Mouse (Mus musculus): Measurements from ENCODE around the gene Prdm8. TPM values are rescaled to one million over a fixed set of nuclear protein-coding genes. Genes with fewer than 3 reads are reported as not detected.

Gene Prdm8
- polyA plus RNA-seq, 1 experiment from 2014 or later: 2.8 TPM

DNA sequence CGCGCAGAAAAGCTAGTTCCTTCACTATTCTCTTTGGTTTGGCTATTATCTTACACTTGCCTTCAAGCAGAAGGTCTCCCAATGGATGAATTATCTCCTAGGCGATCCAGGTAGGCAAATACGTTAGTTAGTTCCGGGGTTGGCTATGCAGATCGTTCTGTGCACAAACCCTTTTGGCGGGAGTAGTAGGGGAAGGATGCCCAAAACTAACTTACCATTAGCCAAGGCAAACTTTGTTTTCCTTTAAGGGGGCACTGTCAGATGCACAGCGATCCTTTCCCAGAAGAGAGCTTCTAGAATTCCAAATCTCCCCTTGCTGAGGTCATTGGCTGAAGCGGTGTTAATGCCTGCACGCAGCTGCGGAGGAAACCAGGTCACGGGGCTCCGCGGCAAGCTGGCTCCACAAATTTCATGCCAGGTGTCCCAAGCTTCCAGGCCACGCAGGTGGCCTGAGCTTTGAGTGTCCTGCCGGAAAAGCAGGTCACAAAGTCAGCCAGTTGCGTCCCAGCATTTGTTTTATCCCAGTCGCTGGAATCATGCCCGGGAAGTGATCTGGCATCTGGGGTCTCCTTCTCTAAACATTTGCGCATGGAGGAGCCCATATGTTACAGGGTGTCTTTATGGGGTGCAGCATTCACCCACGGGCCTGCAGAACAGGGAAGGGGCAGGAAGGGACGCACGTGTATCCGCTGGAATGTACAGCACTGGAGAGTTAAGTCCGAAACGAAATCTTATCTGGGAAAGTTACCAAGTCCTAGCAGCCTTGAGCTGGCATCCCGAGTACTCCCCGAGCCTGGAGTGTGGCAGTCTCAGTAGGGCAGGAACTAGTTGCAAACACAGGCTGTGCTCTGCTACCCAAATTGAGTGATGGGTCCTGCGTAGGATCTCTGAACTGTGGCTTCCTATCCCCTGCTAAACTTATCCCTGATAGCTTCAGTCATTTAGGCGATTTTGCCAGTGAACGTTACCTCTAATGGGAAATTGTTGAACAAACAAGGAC is 22.5 kb downstream of the Prdm8 start:
- H3K27ac ChIP-seq: no peak overlapping the region
- no peak overlapping the region for H3K9ac ChIP-seq
- H3K4me2 ChIP-seq (replicated peaks): no peak overlapping the region; the same call in 1 of the 2 replicates
- ATAC-seq (ENCODE audit: low FRiP score): no peak
- H3K27me3 ChIP-seq: peaks cover 72% of the 10 kb centered on the region
- H3K36me3 ChIP-seq: no peaks in the 10 kb centered on the region
- no peaks in the 10 kb centered on the region for H3K9me3 ChIP-seq (replicated peaks)
- 1% methylated on average over 31 of the region's 31 CpGs for WGBS
- H3K4me3 ChIP-seq: 0 out of 2 replicates have a peak overlapping the region, but pooled peaks have one; percentile 10
- peaks cover 24% of the 10 kb centered on the region for H3K4me1 ChIP-seq

DNA sequence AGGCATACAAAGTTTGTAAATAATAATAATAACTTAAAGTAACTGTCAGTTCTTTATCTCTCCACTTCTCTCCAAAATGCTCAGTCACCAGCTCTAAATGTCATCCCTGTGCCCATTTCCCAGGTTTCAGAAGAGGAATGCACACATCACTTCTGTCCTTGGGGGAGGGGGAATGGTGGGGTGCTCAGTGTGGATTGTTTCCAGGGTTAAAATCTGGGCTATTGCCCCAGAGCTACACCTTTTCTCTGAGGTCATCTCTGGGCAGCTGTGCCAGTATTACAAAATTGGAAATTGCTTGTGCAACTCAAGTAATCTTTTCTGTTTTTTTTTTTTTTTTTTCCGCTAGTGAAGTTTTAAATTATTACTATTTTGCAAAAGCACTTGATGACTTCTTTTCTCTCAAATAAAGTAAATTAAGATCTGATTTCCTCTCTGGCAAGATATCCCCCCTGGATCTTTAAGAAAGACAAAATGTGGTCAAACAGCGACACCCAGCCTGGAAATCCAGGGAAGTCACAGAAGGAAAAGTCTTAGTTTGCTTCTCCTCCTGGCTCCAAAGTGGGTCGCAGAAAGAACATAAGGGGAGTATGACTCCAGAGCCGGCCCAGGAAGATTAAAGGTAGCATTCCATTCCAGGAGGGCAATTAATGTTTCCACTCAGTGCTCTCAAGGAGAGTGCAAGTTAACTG is 25.4 kb downstream of the Prdm8 start:
- H3K9ac ChIP-seq: no peak overlapping the region
- peaks cover 53% of the 10 kb centered on the region for H3K27me3 ChIP-seq
- no peak for ATAC-seq (ENCODE audit: low FRiP score)
- 35% methylated on average over 4 of the region's 4 CpGs for WGBS
- H3K4me3 ChIP-seq: no peak overlapping the region
- no peaks in the 10 kb centered on the region for H3K36me3 ChIP-seq
- H3K4me2 ChIP-seq (replicated peaks): no peak overlapping the region
- H3K27ac ChIP-seq: no peak overlapping the region
- H3K4me1 ChIP-seq: peaks cover 7% of the 10 kb centered on the region
- H3K9me3 ChIP-seq (replicated peaks): no peaks in the 10 kb centered on the region

DNA sequence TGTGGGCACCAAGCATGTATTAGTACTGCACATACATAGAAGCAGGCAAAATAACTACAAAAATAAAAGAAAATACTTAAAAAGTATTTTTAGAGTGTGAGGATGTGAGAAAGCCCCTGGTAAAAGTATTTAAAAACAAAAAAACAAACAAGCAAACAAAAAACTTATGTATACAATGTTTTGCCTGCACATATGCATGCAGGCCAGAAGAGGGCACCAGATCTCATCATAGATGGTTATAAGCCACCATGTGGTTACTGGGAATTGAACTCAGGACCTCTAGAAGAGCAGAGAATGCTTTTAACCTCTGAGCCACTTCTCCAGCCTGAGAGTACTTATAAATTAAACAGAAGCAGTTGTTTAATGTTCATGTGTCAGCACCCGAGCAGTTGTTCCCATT is 28.0 kb downstream of the Prdm8 start:
- no peaks in the 10 kb centered on the region for H3K9me3 ChIP-seq (replicated peaks)
- H3K4me3 ChIP-seq: no peak overlapping the region
- no peak overlapping the region for H3K27ac ChIP-seq
- no peaks in the 10 kb centered on the region for H3K36me3 ChIP-seq
- no peaks in the 10 kb centered on the region for H3K4me1 ChIP-seq
- H3K27me3 ChIP-seq: peaks cover 27% of the 10 kb centered on the region
- H3K4me2 ChIP-seq (replicated peaks): no peak overlapping the region
- H3K9ac ChIP-seq: no peak overlapping the region
- ATAC-seq (ENCODE audit: low FRiP score): no peak
- 100% methylated on average over 1 of the region's 1 CpGs for WGBS

DNA sequence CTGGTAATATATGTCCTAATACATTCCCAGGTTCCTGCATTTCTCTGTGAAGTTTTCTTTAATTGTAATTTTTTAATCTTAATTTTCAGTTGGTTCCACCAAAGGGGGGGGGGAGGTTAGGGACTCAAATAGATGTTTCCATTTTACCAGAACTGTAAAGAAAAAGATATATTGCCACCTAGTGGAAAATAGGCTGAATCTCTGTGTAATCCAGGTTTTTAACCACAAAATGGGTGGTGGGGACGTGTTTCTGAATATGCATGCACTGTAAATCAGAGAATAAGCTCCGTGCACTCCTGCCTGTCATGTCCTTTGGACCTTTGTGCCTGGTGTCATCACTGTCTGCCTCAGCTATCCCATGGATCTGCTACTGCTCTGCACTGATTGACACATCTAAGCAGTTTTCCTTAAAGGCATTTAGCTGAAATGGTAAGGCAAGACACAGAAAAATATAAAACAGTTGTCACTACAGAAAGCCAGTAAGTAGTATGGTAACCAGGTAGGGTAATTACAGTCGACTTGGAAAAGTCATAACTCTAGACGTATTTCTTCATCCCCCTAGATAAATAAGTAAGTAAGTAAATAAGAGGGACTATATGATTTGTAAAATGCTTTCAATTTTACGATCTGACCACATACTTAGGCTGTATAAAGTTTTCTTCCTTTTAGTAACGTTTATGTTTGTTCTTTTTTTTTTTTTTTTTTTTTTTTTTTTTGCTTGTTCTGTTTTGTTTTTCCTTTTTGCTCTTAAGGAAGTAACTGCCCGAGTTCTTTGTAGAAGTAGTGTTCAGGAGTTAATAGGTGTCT is 31.6 kb downstream of the Prdm8 start:
- Histone ChIP-seq H3K9ac (no peak overlapping the region), H3K4me2 (replicated peaks) (no peak overlapping the region), H3K4me1 (no peaks in the 10 kb centered on the region), H3K27me3 (peaks cover 8% of the 10 kb centered on the region; the same call in 1 of the 2 replicates), H3K36me3 (no peaks in the 10 kb centered on the region), H3K4me3 (no peak overlapping the region), H3K27ac (no peak overlapping the region), H3K9me3 (replicated peaks) (no peaks in the 10 kb centered on the region)
- 66% methylated on average over 7 of the region's 7 CpGs for WGBS
- no peak for ATAC-seq (ENCODE audit: low FRiP score)

DNA sequence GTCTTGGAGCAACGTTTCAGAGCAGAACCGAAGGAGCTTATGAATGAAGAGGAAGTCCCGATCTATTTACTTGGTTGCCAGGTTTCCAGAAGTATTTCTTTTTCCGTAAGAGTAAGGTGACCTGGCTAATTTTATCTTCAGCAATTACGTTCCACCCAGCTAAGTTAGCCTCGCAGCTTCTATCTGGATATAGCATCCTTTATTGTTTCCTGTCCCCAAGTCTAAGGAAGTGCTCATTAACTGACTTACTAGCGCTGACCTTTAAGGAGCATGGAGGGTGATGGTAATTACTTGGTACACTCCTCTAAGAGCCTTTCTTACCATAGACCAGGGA is 32.2 kb downstream of the Prdm8 start:
- WGBS: 74% methylated on average over 7 of the region's 7 CpGs
- H3K36me3 ChIP-seq: no peaks in the 10 kb centered on the region
- H3K9me3 ChIP-seq (replicated peaks): no peaks in the 10 kb centered on the region
- peaks cover 7% of the 10 kb centered on the region; the same call in 1 of the 2 replicates for H3K27me3 ChIP-seq
- H3K4me2 ChIP-seq (replicated peaks): no peak overlapping the region
- no peak overlapping the region for H3K4me3 ChIP-seq
- no peak for ATAC-seq (ENCODE audit: low FRiP score)
- H3K27ac ChIP-seq: no peak overlapping the region
- no peak overlapping the region for H3K9ac ChIP-seq
- no peaks in the 10 kb centered on the region for H3K4me1 ChIP-seq

DNA sequence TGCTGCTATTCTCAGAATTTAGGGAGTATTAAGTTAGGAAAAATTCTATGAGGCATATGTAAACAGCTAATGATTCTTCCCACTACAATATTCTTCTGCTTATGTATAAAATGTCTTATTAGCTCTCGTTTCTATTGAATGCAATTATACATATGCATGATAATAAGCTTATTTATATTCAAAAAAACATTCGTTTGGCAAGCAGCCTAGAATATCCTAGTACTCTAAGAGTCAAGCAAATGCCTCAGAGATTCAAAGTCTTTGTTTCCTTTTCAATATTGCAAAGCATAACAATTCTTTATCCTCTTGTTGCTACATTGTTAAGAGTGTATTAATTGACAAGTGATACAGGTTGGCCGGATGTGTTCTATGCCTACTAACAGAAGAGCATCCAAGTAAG is 34.6 kb downstream of the Prdm8 start:
- no peaks in the 10 kb centered on the region for H3K36me3 ChIP-seq
- no peaks in the 10 kb centered on the region for H3K9me3 ChIP-seq (replicated peaks)
- H3K4me1 ChIP-seq: no peaks in the 10 kb centered on the region
- 75% methylated on average over 3 of the region's 3 CpGs for WGBS
- no peak overlapping the region for H3K4me3 ChIP-seq
- peaks cover 4% of the 10 kb centered on the region; the same call in 1 of the 2 replicates for H3K27me3 ChIP-seq
- no peak overlapping the region for H3K27ac ChIP-seq
- ATAC-seq (ENCODE audit: low FRiP score): no peak
- no peak overlapping the region for H3K9ac ChIP-seq
- no peak overlapping the region for H3K4me2 ChIP-seq (replicated peaks)

DNA sequence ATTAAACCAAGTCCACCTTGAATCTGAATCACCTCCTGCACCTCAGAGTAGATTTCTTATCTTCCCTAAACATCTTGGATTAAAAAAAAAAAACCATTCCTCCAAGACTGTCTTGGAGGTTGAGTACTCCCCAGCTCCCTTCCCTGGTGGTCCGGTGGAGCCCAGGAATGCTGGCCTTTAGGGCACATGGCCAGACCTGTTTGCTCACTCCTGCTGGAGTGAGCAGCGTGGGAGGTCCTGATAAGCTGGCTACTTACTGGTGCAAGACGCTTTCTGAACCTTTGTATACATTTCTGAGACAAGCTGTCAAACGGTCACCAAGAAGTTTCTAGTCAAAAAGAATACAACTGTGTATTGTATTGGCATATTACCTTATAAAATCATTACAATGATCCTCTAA is 36.0 kb downstream of the Prdm8 start:
- no peak overlapping the region for H3K27ac ChIP-seq
- no peak for ATAC-seq (ENCODE audit: low FRiP score)
- no peak overlapping the region for H3K9ac ChIP-seq
- WGBS: 69% methylated on average over 4 of the region's 4 CpGs
- no peak overlapping the region for H3K4me2 ChIP-seq (replicated peaks)
- H3K4me3 ChIP-seq: no peak overlapping the region
- H3K9me3 ChIP-seq (replicated peaks): no peaks in the 10 kb centered on the region
- H3K27me3 ChIP-seq: no peaks in the 10 kb centered on the region
- no peaks in the 10 kb centered on the region for H3K4me1 ChIP-seq
- H3K36me3 ChIP-seq: no peaks in the 10 kb centered on the region

DNA sequence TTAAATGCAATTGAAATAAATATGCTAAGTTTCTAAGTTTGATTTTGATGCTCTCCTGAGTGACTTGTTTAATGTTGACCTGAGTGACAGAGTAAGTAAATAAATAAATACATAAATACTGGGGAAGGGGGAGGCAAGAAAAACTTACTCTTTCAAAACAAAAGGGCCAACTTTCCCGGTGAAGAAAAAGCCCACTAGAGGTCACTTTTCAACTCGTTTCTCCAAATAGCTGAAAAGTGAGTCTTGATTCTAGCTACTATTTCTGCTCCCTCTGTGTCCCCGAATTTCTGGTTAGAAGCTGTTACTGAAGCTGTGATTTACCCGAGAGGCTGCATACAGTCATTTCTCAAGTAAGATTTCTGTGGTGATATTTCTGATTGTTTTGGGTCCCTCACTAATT is 45.5 kb downstream of the Prdm8 start:
- no peak overlapping the region for H3K27ac ChIP-seq
- no peak for ATAC-seq (ENCODE audit: low FRiP score)
- WGBS: 74% methylated on average over 4 of the region's 4 CpGs
- H3K36me3 ChIP-seq: no peaks in the 10 kb centered on the region
- no peaks in the 10 kb centered on the region for H3K27me3 ChIP-seq
- no peak overlapping the region for H3K4me3 ChIP-seq
- H3K9ac ChIP-seq: no peak overlapping the region
- H3K9me3 ChIP-seq (replicated peaks): no peaks in the 10 kb centered on the region
- H3K4me1 ChIP-seq: no peaks in the 10 kb centered on the region
- H3K4me2 ChIP-seq (replicated peaks): no peak overlapping the region

DNA sequence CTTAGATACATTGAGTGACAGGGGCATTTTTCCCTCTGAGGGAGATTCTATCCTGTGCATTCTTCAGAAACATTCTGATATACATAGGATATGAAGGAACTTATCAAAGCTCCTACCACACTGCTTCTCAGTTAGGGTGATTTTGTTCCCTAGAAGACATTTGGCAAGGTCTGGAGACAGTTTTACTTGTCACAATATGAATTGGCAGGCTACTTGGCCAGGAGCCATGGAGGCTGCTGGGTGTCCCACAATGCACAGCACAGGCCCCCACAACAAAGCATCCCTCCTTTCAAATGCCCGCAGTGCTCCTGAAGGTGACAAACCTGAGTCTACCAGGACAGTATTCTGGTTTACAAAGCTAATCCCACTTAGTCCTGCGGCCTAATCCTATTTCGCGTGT is 55.0 kb downstream of the Prdm8 start:
- no peak for ATAC-seq (ENCODE audit: low FRiP score)

DNA sequence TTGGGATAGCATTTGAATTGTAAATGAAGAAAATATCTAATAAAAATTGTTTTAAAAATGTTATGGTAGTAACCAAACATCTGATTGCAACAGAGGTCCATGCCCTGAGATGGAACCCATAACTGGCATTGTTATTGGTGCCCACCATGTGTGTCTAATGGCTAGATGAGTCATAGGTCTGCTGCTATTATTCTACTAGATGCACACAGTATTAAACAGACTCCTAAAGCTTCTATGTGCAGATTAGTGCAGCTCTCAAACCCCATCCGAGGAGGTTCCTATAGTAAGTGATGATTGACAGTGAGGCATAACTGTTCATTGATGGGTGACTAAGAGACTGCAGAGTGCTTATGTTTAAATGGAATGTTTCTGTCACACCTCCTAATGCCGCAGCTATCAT is 59.7 kb downstream of the Prdm8 start:
- ATAC-seq (ENCODE audit: low FRiP score): no peak
- Histone ChIP-seq H3K4me1 (no peaks in the 10 kb centered on the region), H3K9me3 (replicated peaks) (no peaks in the 10 kb centered on the region), H3K4me2 (replicated peaks) (no peak overlapping the region), H3K27me3 (no peaks in the 10 kb centered on the region), H3K9ac (no peak overlapping the region), H3K27ac (no peak overlapping the region), H3K4me3 (no peak overlapping the region), H3K36me3 (no peaks in the 10 kb centered on the region)
- 84% methylated on average over 2 of the region's 2 CpGs for WGBS

More for the DNA sequence above, 55.0 kb downstream of the Prdm8 start:
- Histone ChIP-seq H3K27me3 (no peaks in the 10 kb centered on the region), H3K9ac (no peak overlapping the region), H3K9me3 (replicated peaks) (no peaks in the 10 kb centered on the region), H3K4me2 (replicated peaks) (no peak overlapping the region), H3K36me3 (no peaks in the 10 kb centered on the region), H3K4me3 (no peak overlapping the region), H3K4me1 (no peaks in the 10 kb centered on the region), H3K27ac (no peak overlapping the region)
- 86% methylated on average over 4 of the region's 4 CpGs for WGBS

DNA sequence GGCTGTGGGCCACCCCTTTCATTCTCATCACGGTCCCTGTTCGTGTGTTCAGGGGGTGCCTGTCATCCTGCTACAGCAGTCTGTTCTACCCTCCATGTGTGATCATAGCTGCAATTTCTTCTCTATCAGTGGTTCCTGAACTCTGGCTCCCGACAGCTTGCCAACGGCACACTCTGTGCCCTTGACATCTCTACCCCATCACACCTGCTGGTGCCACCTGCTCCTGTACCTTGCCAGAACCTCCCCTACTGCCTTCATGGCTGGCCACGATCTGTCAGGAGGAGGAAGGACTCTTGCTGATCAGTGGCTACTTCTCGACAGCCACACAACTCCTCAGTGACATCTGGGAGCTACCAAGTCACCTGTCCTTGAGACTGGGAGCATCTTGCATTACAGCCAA is 62.5 kb downstream of the Prdm8 start:
- no peaks in the 10 kb centered on the region for H3K36me3 ChIP-seq
- H3K4me1 ChIP-seq: no peaks in the 10 kb centered on the region
- H3K9ac ChIP-seq: no peak overlapping the region
- WGBS: 86% methylated on average over 6 of the region's 6 CpGs
- H3K27ac ChIP-seq: no peak overlapping the region
- ATAC-seq (ENCODE audit: low FRiP score): no peak
- no peaks in the 10 kb centered on the region for H3K27me3 ChIP-seq
- H3K9me3 ChIP-seq (replicated peaks): no peaks in the 10 kb centered on the region
- no peak overlapping the region for H3K4me3 ChIP-seq
- H3K4me2 ChIP-seq (replicated peaks): no peak overlapping the region

DNA sequence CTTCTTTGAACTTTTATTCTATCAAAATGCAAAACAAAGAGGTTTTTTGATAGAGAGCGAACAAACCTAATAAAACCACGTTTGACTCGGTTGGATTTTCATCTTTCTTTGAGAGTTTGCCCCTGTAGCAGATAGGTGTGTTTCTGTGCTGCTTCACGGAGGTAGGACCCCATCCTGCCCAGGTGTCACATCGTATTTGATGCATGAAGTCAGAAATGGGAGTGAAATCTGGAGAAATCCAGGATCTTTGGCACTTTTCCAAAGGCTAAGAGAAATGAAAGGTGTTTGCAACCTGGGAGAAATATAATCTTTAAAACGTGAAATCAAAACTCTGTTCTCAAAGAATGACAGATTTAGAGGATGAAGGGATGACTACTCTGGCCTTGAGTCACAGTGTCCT is 71.5 kb downstream of the Prdm8 start:
- 81% methylated on average over 6 of the region's 6 CpGs for WGBS
- no peaks in the 10 kb centered on the region for H3K9me3 ChIP-seq (replicated peaks)
- no peak overlapping the region for H3K4me2 ChIP-seq (replicated peaks)
- H3K4me1 ChIP-seq: no peaks in the 10 kb centered on the region
- H3K27me3 ChIP-seq: no peaks in the 10 kb centered on the region
- no peak overlapping the region for H3K4me3 ChIP-seq
- H3K9ac ChIP-seq: no peak overlapping the region
- H3K36me3 ChIP-seq: no peaks in the 10 kb centered on the region
- no peak for ATAC-seq (ENCODE audit: low FRiP score)
- H3K27ac ChIP-seq: no peak overlapping the region

Data from hindbrain, embryonic 12.5 days (tissue).